ENCODE assay signal across 9 mouse cellular contexts in the genomic region with DNA sequence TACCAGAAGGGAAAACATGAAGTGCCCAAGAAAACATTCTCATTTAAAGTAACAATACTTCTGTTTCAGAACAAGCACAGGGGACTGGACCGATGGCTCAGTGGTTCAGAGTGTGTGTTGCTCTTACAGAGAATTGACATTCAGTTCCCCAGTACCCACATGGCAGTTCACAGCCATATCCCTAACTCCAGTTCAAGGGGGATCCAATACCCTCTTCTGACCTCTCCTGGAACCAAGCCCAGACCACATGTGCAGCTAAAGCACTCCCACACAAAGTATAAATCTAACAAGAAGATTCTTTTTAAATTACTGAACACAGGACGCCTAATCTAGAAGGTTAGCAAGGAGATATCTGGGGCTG. TPM values are rescaled to one million over a fixed set of nuclear protein-coding genes. Genes with fewer than 3 reads are reported as not detected.
DNase-seq lines count a peak whose midpoint lies in the region; ATAC-seq and TF ChIP-seq lines count a peak whose summit lies in the region.
"Had no signal": no experiment of that assay in that cellular context is flagged by ENCODE, and none has a peak within 500 bp of the region (broad histone marks: within the 10 kb centered on the region; RNA-seq: fewer than 3 reads in every experiment).

No protein-coding gene starts in this region.

- H3K27me3 ChIP-seq in kidney, embryonic 15.5 days, result no peaks in the 10 kb centered on the region
- no peaks in the 10 kb centered on the region for H3K27me3 ChIP-seq in liver, embryonic 13.5 days

- peak overlapping the region; percentile 47 for H3K4me3 ChIP-seq in gastrocnemius, adult 2 months
- H3K4me3 ChIP-seq in kidney, embryonic 15.5 days (replicated peaks), result no peak overlapping the region
- H3K4me3 ChIP-seq in brown adipose tissue, adult 24 weeks (ENCODE audit: insufficient read depth, low read depth, low read length), result no peak overlapping the region
- H3K4me3 ChIP-seq in liver, embryonic 13.5 days (replicated peaks), result no peak overlapping the region

- TF ChIP-seq CTCF in gastrocnemius, adult 2 months (IDR thresholded peaks at IDR 0.05), result no peak

- H3K9ac ChIP-seq in kidney, embryonic 15.5 days, result no peak overlapping the region
- H3K9ac ChIP-seq in liver, embryonic 13.5 days, result no peak overlapping the region

- DNase-seq in gastrocnemius, adult 2 months, result no peak
- DNase-seq in gastrocnemius, postnatal 14 days, result no peak
- DNase-seq in kidney, adult 11 months, result no peak
- no peak for DNase-seq in liver, embryonic 13.5 days
- DNase-seq in right cerebral cortex, postnatal 4 days, result no peak
- DNase-seq in cerebellum, adult 18-20 months, result no peak

- intact Hi-C loops in gastrocnemius, adult 2 months (cut with DNase I), result no loop called here
- intact Hi-C loops in gastrocnemius, postnatal 14 days (cut with DNase I; ENCODE audit: low total_unique reads), result no loop called here

- 0 out of 2 replicates have a peak, but pooled peaks have one; percentile 37 for ATAC-seq in kidney, embryonic 15.5 days (replicated peaks; ENCODE audit: low FRiP score)
- peak; percentile 43 for ATAC-seq in liver, embryonic 13.5 days (ENCODE audit: low read depth)

- no peaks in the 10 kb centered on the region for H3K9me3 ChIP-seq in kidney, embryonic 15.5 days (replicated peaks)
- H3K9me3 ChIP-seq in liver, embryonic 13.5 days (replicated peaks), result no peaks in the 10 kb centered on the region

- 24% methylated on average over 2 of the region's 2 CpGs for WGBS in kidney, embryonic 15.5 days
- WGBS in liver, embryonic 13.5 days (ENCODE audit: insufficient replicate concordance), result 22% methylated on average over 2 of the region's 2 CpGs

- no peaks in the 10 kb centered on the region for H3K36me3 ChIP-seq in kidney, embryonic 15.5 days
- no peaks in the 10 kb centered on the region for H3K36me3 ChIP-seq in liver, embryonic 13.5 days

- H3K4me1 ChIP-seq in kidney, embryonic 15.5 days, result peaks cover 19% of the 10 kb centered on the region
- peaks cover 19% of the 10 kb centered on the region; the same call in 1 of the 2 replicates for H3K4me1 ChIP-seq in brown adipose tissue, adult 24 weeks (ENCODE audit: control insufficient read depth, insufficient read depth, insufficient read length, low read length)
- H3K4me1 ChIP-seq in liver, embryonic 13.5 days (replicated peaks), result peaks cover 35% of the 10 kb centered on the region

- H3K27ac ChIP-seq in gastrocnemius, adult 2 months, result no peak overlapping the region
- H3K27ac ChIP-seq in kidney, embryonic 15.5 days, result peak overlapping the region; percentile 72
- peak overlapping the region; percentile 64 for H3K27ac ChIP-seq in brown adipose tissue, adult 24 weeks (replicated peaks; ENCODE audit: low read depth, low read length)
- peak overlapping the region; percentile 34; the same call in 1 of the 2 replicates for H3K27ac ChIP-seq in liver, embryonic 13.5 days

- no peak overlapping the region for H3K4me2 ChIP-seq in kidney, embryonic 15.5 days
- peak overlapping the region; percentile 4; the same call in 1 of the 2 replicates for H3K4me2 ChIP-seq in liver, embryonic 13.5 days

RNA-seq across cellular contexts. Expression of gene Srgap1, which starts 38.8 kb away (rescaled TPM):
- under 1 TPM; 0.38 to 0.89 TPM for total RNA-seq in gastrocnemius, adult 2 months (2021)
- total RNA-seq in gastrocnemius, postnatal 14 days (2021), result 1 to 10 TPM; 2.3 to 3.0 TPM
- polyA plus RNA-seq in kidney, embryonic 15.5 days (2015; fragmentation: Nextera tagmentation; extraction: Ambion mirVana), result 15.7 and 16.4 TPM in 2 replicates
- polyA plus RNA-seq in brown adipose tissue, adult 24 weeks (2012; ENCODE audit: insufficient read depth, insufficient read length, missing spikeins), result 1.0 and 1.2 TPM in 2 replicates
- polyA plus RNA-seq in liver, embryonic 13.5 days (2015; fragmentation: Nextera tagmentation; extraction: Ambion mirVana), result 1.3 TPM in 2 replicates
- total RNA-seq: MEL had no signal
